Mouse (Mus musculus) forebrain, embryonic 16.5 days (tissue): ENCODE results near the gene Sppl2b. TPM values are rescaled to one million over a fixed set of nuclear protein-coding genes. Genes with fewer than 3 reads are reported as not detected.

Experiments used
- ATAC-seq: fragments of 200-750 bp; cut with Nextera tagmentation; 2 replicates; pipeline ENCODE4 v1.8.0; 2017; ENCODE audit warnings: mild to moderate bottlenecking, moderate library complexity
- H3K27ac ChIP-seq: fragments of 300-500 bp; sonication (generic); 2 replicates; pipeline ENCODE4 v1.5.1; 2014; ENCODE audit warnings: low read length, control low read depth
- H3K27me3 ChIP-seq: fragments of 300-500 bp; sonication (generic); replicated peaks from 2 replicates; pipeline ENCODE4 v1.6.1; 2014; ENCODE audit warnings: low read length; ENCODE audit not compliant: control insufficient read depth, insufficient read depth
- H3K36me3 ChIP-seq: fragments of 300-500 bp; sonication (generic); 2 replicates; pipeline ENCODE4 v1.6.1; 2014; ENCODE audit not compliant: control insufficient read depth, insufficient read depth
- H3K4me1 ChIP-seq: fragments of 300-500 bp; sonication (generic); replicated peaks from 2 replicates; pipeline ENCODE4 v1.6.1; 2014; ENCODE audit warnings: low read length; ENCODE audit not compliant: control insufficient read depth, insufficient read depth
- H3K4me2 ChIP-seq: fragments of 300-500 bp; sonication (generic); 2 replicates; pipeline ENCODE4 v1.6.1; 2014; ENCODE audit warnings: mild to moderate bottlenecking, low read length, control low read depth
- H3K4me3 ChIP-seq: fragments of 300-500 bp; sonication (generic); replicated peaks from 2 replicates; pipeline ENCODE4 v1.5.1; 2014; ENCODE audit warnings: mild to moderate bottlenecking, low read length, control low read depth
- H3K9ac ChIP-seq: fragments of 300-500 bp; sonication (generic); replicated peaks from 2 replicates; pipeline ENCODE4 v1.6.1; 2014; ENCODE audit warnings: low read depth, low read length, control low read depth
- H3K9me3 ChIP-seq: fragments of 300-500 bp; sonication (generic); 2 replicates; pipeline ENCODE4 v1.6.1; 2016; ENCODE audit warnings: low read length; ENCODE audit not compliant: control insufficient read depth
- WGBS: fragments of 180-500 bp; shearing (Covaris S2); extraction: QIAGEN DNeasy Blood & Tissue Kit; methylation state at CpG from one replicate; pipeline ENCODE4 v1.1.7; 2014; 5-methylcytosine and 5-hydroxymethylcytosine counted together
- polyA plus RNA-seq: library from polyadenylated mRNA; unstranded; fragments of >200 nt; fragmentation: Nextera tagmentation; extraction: Ambion mirVana; gene quantifications from 2 replicates; pipeline ENCODE4 v1.2.1, GENCODE M21; 2015

Sppl2b gene
- polyA plus RNA-seq, 1 experiment from 2014 or later: 78.6 TPM

GRCm38 (mm10) chr10:80880131-80880641 lies 25.1 kb downstream of the Sppl2b start:
- H3K4me3 ChIP-seq: no peak overlapping the region
- 21% methylated on average over 5 of the region's 5 CpGs for WGBS
- no peaks in the 10 kb centered on the region for H3K36me3 ChIP-seq
- no peak overlapping the region for H3K4me2 ChIP-seq
- ATAC-seq: peak; percentile 21; the same call in 1 of the 2 replicates
- no peak overlapping the region for H3K27ac ChIP-seq
- no peaks in the 10 kb centered on the region for H3K9me3 ChIP-seq
- no peaks in the 10 kb centered on the region for H3K4me1 ChIP-seq
- no peaks in the 10 kb centered on the region for H3K27me3 ChIP-seq
- H3K9ac ChIP-seq: no peak overlapping the region

DNA sequence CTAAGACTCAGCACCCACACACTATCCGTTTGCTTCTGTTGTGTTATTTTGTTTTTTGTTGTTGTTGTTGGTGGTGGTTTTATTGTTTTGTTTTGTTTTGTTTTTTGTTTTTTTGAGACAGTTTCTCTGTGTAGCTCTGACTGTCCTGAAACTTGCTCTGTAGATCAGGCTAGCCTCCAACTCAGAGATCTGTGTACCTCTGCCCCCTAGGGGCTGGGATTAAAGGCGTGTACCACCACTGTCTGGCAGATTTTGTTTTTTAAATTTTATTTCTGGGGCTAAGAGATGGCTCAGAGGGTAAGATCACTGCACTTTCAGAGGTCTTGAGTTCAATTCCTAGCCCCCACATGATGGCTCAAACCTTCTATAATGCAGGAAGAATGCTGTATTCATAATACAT lies 25.8 kb downstream of the Sppl2b start:
- H3K27ac ChIP-seq: no peak overlapping the region
- no peak overlapping the region for H3K4me3 ChIP-seq
- no peak overlapping the region for H3K9ac ChIP-seq
- no peaks in the 10 kb centered on the region for H3K27me3 ChIP-seq
- no peaks in the 10 kb centered on the region for H3K9me3 ChIP-seq
- no peaks in the 10 kb centered on the region for H3K36me3 ChIP-seq
- no peak overlapping the region for H3K4me2 ChIP-seq
- 76% methylated on average over 2 of the region's 2 CpGs for WGBS
- ATAC-seq: no peak
- no peaks in the 10 kb centered on the region for H3K4me1 ChIP-seq

DNA sequence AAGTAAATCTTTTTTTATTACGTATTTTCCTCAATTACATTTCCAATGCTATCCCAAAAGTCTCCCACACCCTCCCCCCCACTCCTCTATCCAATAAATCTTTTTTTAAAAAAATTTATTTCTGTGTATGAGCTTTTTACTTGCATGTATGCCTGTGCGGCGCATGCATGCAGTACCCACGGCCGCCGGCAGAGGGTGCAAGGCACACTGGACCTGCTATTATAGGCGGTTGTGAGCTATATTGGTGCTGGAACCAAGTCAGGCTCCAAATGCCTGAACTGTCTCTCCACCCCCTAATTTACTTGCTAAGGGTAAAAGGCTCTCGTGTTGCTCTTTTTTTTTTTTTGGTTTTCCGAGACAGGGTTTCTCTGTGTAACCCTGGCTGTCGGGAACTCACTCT lies 26.2 kb downstream of the Sppl2b start:
- no peak for ATAC-seq
- Histone ChIP-seq H3K9ac (no peak overlapping the region), H3K27me3 (no peaks in the 10 kb centered on the region), H3K36me3 (no peaks in the 10 kb centered on the region), H3K27ac (no peak overlapping the region), H3K4me2 (no peak overlapping the region), H3K9me3 (no peaks in the 10 kb centered on the region), H3K4me3 (no peak overlapping the region), H3K4me1 (no peaks in the 10 kb centered on the region)
- WGBS: 24% methylated on average over 10 of the region's 10 CpGs

- Histone ChIP-seq H3K4me2 (no peak overlapping the region), H3K9ac (no peak overlapping the region), H3K4me3 (no peak overlapping the region), H3K4me1 (no peaks in the 10 kb centered on the region), H3K36me3 (no peaks in the 10 kb centered on the region), H3K9me3 (no peaks in the 10 kb centered on the region), H3K27me3 (no peaks in the 10 kb centered on the region; the same call in 1 of the 2 replicates), H3K27ac (no peak overlapping the region)
- no peak for ATAC-seq
- 65% methylated on average over 11 of the region's 11 CpGs for WGBS
Observed at GRCm38 (mm10) chr10:80887181-80887580, 32.1 kb downstream of the Sppl2b start.

GRCm38 (mm10) chr10:80895100-80895499 lies 40.0 kb downstream of the Sppl2b start:
- H3K4me1 ChIP-seq: peaks cover 14% of the 10 kb centered on the region
- no peak overlapping the region for H3K9ac ChIP-seq
- no peak overlapping the region for H3K27ac ChIP-seq
- no peak overlapping the region for H3K4me3 ChIP-seq
- 85% methylated on average over 7 of the region's 7 CpGs for WGBS
- H3K9me3 ChIP-seq: no peaks in the 10 kb centered on the region
- no peak for ATAC-seq
- H3K36me3 ChIP-seq: 0 out of 2 replicates have a peak, but pooled peaks cover 2% of the 10 kb centered on the region
- no peak overlapping the region for H3K4me2 ChIP-seq
- H3K27me3 ChIP-seq: no peaks in the 10 kb centered on the region

DNA sequence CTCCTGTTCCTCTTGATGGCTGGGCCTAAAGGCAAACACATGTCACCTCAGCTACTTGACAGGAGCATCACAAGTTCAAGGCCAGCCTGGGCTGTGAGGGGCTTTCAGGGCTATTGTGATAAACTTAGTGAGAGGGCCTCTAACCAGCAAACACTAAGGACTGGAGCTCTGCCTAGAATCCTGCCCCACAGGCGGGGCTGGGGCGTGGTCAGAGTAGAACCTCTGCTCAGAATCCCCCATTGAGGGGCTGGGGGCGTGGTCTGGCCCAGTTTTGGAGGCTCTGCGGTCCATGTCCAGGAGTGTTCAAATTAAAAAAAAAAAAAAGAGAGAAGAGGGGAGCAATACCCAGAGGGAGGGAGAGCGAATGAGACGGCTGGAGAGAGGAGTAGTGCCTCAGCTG lies 40.6 kb downstream of the Sppl2b start:
- Histone ChIP-seq H3K36me3 (0 out of 2 replicates have a peak, but pooled peaks cover 2% of the 10 kb centered on the region), H3K27ac (no peak overlapping the region), H3K4me2 (no peak overlapping the region), H3K4me1 (peaks cover 14% of the 10 kb centered on the region), H3K4me3 (no peak overlapping the region), H3K9me3 (no peaks in the 10 kb centered on the region), H3K9ac (no peak overlapping the region), H3K27me3 (no peaks in the 10 kb centered on the region)
- WGBS: 78% methylated on average over 6 of the region's 6 CpGs
- ATAC-seq: no peak

DNA sequence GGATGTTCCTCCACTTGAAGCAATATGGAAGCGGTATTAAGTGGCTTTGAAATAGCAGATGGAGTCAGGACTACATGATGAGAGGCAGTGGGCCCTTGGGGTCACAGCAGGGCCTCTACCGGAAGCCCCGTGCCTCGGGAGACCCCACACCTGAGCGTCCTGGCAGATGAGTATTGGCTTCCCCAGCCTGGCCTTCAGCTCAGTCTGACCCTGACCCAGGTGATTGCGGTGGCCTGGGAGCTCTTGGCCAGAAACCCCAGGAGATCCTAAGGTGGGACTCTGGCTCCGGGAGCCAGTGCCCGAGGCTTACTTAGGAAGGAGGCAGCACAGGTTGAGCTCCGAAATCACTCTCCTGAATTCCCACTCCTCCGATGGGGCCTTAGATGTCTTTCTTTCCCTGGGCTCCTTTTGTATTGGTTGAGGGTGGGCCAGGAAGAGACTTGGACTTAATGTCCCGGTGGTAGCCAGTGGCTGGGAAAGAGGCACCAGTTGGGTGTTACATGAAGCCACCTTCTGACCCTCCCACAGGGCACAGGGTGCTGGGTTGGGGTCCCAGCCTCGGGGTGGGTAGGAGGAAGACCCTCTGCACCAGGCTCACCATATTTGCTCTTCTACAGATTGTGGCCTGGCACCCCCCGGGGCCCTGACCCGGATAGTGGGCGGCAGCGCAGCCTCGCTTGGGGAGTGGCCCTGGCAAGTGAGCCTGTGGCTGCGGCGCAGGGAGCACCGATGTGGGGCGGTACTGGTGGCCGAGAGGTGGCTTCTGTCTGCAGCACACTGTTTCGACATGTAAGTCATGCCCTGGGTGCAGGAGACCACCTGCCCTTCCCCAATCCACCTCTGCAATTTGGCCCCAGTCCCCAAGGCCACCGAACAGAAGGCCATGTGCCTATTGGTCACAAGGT lies 41.8 kb downstream of the Sppl2b start:
- H3K4me2 ChIP-seq: no peak overlapping the region
- H3K36me3 ChIP-seq: 0 out of 2 replicates have a peak, but pooled peaks cover 2% of the 10 kb centered on the region
- ATAC-seq: no peak
- no peak overlapping the region for H3K4me3 ChIP-seq
- peaks cover 14% of the 10 kb centered on the region for H3K4me1 ChIP-seq
- WGBS: 75% methylated on average over 24 of the region's 24 CpGs
- no peak overlapping the region for H3K9ac ChIP-seq
- H3K27me3 ChIP-seq: no peaks in the 10 kb centered on the region
- no peaks in the 10 kb centered on the region for H3K9me3 ChIP-seq
- H3K27ac ChIP-seq: no peak overlapping the region

GRCm38 (mm10) chr10:80897861-80898510 lies 42.9 kb downstream of the Sppl2b start:
- Histone ChIP-seq H3K9me3 (no peaks in the 10 kb centered on the region), H3K36me3 (0 out of 2 replicates have a peak, but pooled peaks cover 2% of the 10 kb centered on the region), H3K4me2 (no peak overlapping the region), H3K4me1 (peaks cover 14% of the 10 kb centered on the region), H3K27me3 (no peaks in the 10 kb centered on the region), H3K27ac (no peak overlapping the region), H3K9ac (no peak overlapping the region), H3K4me3 (no peak overlapping the region)
- ATAC-seq: no peak
- WGBS: 37% methylated on average over 41 of the region's 41 CpGs

DNA sequence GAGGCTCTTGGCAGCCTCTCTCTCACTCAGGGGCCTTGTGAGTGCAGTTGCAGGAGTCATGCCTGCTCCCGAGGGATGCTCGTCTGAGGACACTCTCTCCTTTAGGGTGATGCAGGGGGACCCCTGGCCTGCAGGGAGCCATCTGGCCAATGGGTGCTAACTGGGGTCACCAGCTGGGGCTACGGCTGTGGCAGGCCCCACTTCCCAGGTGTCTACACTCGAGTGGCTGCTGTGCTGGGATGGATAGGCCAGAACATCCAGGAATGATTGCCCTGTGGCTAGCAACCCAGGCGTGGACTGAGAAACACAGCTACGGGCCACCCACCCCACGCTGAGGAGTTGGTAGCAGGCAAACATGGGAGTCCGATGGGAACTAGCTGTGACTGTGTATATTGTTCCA lies 44.0 kb downstream of the Sppl2b start:
- ATAC-seq: no peak
- Histone ChIP-seq H3K4me2 (no peak overlapping the region; the same call in 1 of the 2 replicates), H3K27ac (no peak overlapping the region), H3K36me3 (peaks cover 11% of the 10 kb centered on the region), H3K9me3 (no peaks in the 10 kb centered on the region), H3K9ac (no peak overlapping the region), H3K4me3 (no peak overlapping the region), H3K4me1 (peaks cover 14% of the 10 kb centered on the region), H3K27me3 (no peaks in the 10 kb centered on the region)
- WGBS: 87% methylated on average over 8 of the region's 8 CpGs
